Mouse (Mus musculus) kidney, adult 2 months (tissue): ENCODE measurements at regions not wholly inside any gene's neighbourhood (a gene's known extent, or its start where the extent isn't known, plus 50 kb on each side); places are given as distances from the start of the nearest gene placed in this dataset.
A peak's percentile ranks its signal among the peaks of the same experiment; 100 is the strongest.

ENCODE experiments used
- DNase-seq: peaks from one replicate; pipeline ENCODE4 v3.0.0; 2021
- H3K27ac ChIP-seq: fragments of 200-500 bp; 2 replicates; pipeline ENCODE4 v1.5.1; 2012; ENCODE audit warnings: low read depth, low read length, control low read depth, inconsistent platforms; ENCODE audit not compliant: insufficient read depth
- H3K27me3 ChIP-seq: fragments of 200-500 bp; replicated peaks from 2 replicates; pipeline ENCODE4 v1.6.1; 2012; ENCODE audit warnings: mild to moderate bottlenecking, moderate library complexity, low read length, inconsistent platforms; ENCODE audit not compliant: control insufficient read depth, insufficient read depth
- H3K36me3 ChIP-seq: fragments of 200-500 bp; 2 replicates; pipeline ENCODE4 v1.6.1; 2012; ENCODE audit warnings: mild to moderate bottlenecking, moderate library complexity, low read length, inconsistent platforms; ENCODE audit not compliant: control insufficient read depth, insufficient read depth
- H3K4me1 ChIP-seq: fragments of 200-500 bp; 2 replicates; pipeline ENCODE4 v1.6.1; 2011; ENCODE audit warnings: low read length; ENCODE audit not compliant: control insufficient read depth, insufficient read depth
- H3K4me3 ChIP-seq: fragments of 200-500 bp; 2 replicates; pipeline ENCODE4 v1.5.1; 2011; ENCODE audit warnings: mild to moderate bottlenecking, low read depth, low read length, control low read depth; ENCODE audit not compliant: insufficient read depth
- CTCF ChIP-seq: fragments of 200-500 bp; conservative IDR thresholded peaks from 2 replicates; pipeline ENCODE4 v1.5.1; 2011; ENCODE audit warnings: low read depth, mild to moderate bottlenecking, control low read depth, low read length, moderate library complexity, mixed read lengths; ENCODE audit not compliant: insufficient read depth, insufficient read length
- POLR2A ChIP-seq: fragments of 200-500 bp; IDR thresholded peaks from one replicate; pipeline ENCODE4 v1.6.1; 2011; ENCODE audit warnings: low read depth, low read length, control low read depth
- WGBS: fragments of 180-500 bp; shearing (Covaris S2); methylation state at CpG from one replicate; pipeline ENCODE4 v1.1.7; 2018; 5-methylcytosine and 5-hydroxymethylcytosine counted together

DNA sequence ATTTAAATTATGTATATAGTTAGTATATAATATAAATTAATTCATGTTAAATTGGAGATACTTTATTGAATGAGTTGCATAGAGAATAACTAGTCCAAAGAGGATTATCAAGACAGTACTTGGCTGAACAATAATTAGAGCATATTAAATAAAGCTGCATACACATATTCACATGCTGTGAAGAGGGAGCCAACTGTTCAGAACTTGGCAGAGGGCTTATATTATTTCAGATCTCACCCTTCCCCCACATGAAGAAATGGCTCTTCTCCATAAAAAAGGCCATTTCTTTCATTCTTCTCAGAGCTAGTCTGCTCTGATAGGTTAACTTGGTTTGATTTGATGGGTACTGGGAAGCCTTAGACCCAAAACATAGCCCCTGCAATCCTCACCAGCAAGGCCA lies 90.5 kb upstream of the Cblb start:
- H3K4me1 ChIP-seq, result peaks cover 3% of the 10 kb centered on the region; the same call in 1 of the 2 replicates
- no peaks in the 10 kb centered on the region for H3K27me3 ChIP-seq
- no peak overlapping the region for H3K4me3 ChIP-seq
- no peak for TF ChIP-seq POLR2A
- no peak for TF ChIP-seq CTCF
- H3K36me3 ChIP-seq, result no peaks in the 10 kb centered on the region
- no peak for DNase-seq
- H3K27ac ChIP-seq, result no peak overlapping the region

DNA sequence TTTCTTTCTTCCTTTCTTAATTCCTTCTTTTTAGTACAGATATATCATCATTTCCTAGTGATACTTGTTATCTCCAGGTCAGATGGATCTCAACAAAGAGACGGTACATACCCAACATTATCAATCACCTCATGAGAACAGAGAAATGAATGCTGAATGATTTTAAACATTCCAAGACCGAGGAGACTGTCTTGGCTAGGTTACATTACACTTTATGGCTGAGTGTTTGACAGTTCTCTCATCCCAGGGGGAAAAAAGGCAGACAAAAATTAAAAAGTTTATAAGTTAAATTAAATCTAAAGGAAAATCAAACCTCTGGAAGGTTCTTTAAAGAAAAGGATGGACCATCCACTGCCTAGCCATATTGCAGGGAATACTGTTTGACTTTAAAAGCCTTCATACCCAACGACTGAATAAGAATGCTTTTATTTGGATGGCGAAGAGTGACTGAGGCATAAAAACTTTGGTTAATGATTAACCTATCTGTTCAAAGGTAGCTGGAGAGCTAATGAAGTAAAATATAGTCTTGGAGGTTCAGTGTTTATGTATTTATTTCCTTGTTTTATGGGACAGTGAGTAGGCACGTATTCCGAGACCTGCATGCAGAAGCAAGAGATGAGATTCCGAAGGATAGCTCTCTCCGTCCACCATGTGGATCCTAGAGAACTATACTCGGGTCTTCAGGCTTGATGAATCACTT lies 88.4 kb upstream of the Cblb start:
- peaks cover 3% of the 10 kb centered on the region; the same call in 1 of the 2 replicates for H3K4me1 ChIP-seq
- H3K36me3 ChIP-seq, result no peaks in the 10 kb centered on the region
- peak; percentile 65 for DNase-seq
- no peak overlapping the region for H3K4me3 ChIP-seq
- H3K27ac ChIP-seq, result peak overlapping the region; percentile 69
- 40% methylated on average over 9 of the region's 9 CpGs for WGBS
- no peaks in the 10 kb centered on the region for H3K27me3 ChIP-seq
- TF ChIP-seq POLR2A, result no peak
- TF ChIP-seq CTCF, result no peak

DNA sequence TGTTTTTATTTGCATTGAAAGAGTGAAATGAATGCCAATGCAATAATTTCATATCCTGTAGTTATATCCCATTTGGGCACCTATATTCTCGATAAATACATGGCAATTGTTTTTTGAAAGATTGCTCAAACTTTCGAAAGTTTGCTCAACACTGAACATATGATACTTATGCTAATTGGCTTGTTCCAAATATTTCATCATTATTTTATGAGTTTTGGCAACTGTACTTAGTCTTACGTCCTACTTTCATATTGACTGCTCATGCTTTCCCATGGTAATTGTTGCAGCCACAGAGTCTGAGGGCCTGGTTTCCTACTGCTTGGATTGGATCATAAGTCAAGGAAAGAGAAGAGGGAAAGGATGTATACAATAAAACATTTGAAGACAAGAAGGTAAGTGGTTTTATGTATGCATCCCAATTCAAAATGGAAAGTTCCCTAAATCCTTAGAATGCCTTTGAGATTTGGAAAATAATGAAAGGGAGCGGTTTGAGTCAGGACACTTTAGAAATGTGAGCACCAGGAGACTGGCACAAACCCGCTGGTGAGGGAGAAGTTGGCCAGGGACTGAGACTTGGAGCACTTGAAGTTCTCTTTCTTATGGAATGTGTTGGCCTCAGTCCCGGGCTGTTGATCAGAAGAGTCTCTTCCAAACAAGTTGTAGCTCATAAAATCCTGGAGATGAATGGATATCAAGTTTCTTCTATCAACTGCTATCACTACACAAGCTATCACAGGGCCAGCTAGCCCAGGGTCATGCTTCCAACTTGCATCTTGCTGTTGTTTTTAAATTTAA lies 63.8 kb upstream of the Cblb start:
- TF ChIP-seq CTCF (no peak), POLR2A (no peak)
- Histone ChIP-seq H3K27ac (no peak overlapping the region), H3K4me1 (no peaks in the 10 kb centered on the region), H3K27me3 (no peaks in the 10 kb centered on the region), H3K4me3 (no peak overlapping the region), H3K36me3 (no peaks in the 10 kb centered on the region)
- WGBS, result 70% methylated on average over 6 of the region's 6 CpGs
- peak; percentile 17 for DNase-seq
